Mouse (Mus musculus): ENCODE measurements around the gene Dhx35.

GRCm38 (mm10) chr2:158772808-158773207 is 21.8 kb upstream of the Dhx35 start:
- TF ChIP-seq GATA1 (IDR thresholded peaks at IDR 0.05; ENCODE audit: borderline replicate concordance, low read length) = no peak
- no peak for TF ChIP-seq FLI1 (IDR thresholded peaks at IDR 0.05; ENCODE audit: low read length)
